Mouse (Mus musculus) myocyte (in vitro differentiated cells): Measurements from ENCODE around the gene Otoa.

Experiments
- MAX ChIP-seq: IDR thresholded peaks from one replicate; pipeline ENCODE4 v1.6.1; 2011; ENCODE audit warnings: low read depth, mild to moderate bottlenecking, control low read depth
- POLR2A ChIP-seq: IDR thresholded peaks from one replicate; pipeline ENCODE4 v1.6.1; 2011; ENCODE audit warnings: low read depth, mild to moderate bottlenecking, control low read depth, moderate library complexity; ENCODE audit not compliant: insufficient read length
- POLR2AphosphoS2 ChIP-seq: IDR thresholded peaks from one replicate; pipeline ENCODE4 v1.6.1; 2011; ENCODE audit warnings: low read depth, control low read depth; ENCODE audit not compliant: insufficient read length

DNA sequence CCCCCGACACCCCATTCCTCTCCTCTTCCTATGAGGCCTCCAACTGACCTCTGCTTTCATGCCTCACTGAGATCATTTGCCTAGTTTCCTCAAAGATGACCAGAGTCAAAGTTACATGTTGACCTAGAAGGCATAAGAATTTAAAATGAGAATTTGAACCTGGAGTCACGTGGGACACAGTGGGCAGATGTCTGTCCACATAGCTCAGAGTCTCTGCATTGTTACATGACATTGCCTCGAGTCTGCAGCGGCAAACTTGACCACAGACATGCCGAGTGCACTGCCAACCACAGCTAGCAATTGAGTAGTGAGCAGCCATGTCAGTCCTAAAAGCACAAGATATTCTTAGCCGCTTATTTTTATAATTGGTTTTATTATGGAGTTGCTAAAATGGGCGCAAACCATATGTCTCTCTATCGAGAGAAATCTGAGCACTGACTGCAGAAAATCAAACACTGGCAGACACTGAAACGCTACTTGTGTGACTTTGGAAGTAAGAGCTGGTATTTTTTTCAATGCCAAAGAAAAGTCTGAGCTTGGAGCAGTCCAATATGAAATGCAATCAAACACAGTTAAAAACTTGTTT is 105.8 kb downstream of the Otoa start:
- TF ChIP-seq MAX (no peak), POLR2A (no peak), POLR2AphosphoS2 (no peak)
